In genomic region chr11:116498596-116498995, GRCm38 (mm10) we compare ENCODE assay signal across 9 mouse cellular contexts. TPM values are rescaled to one million over a fixed set of nuclear protein-coding genes. Genes with fewer than 3 reads are reported as not detected.
DNase-seq lines count a peak whose midpoint lies in the region; ATAC-seq lines count a peak whose summit lies in the region.
"Had no signal": no experiment of that assay in that cellular context is flagged by ENCODE, and none has a peak within 500 bp of the region (broad histone marks: within the 10 kb centered on the region; RNA-seq: fewer than 3 reads in every experiment).

No protein-coding gene starts in this region.

- peak overlapping the region; percentile 33 for H3K4me3 ChIP-seq in kidney, embryonic 15.5 days (replicated peaks)
- H3K4me3 ChIP-seq in forebrain, embryonic 11.5 days (ENCODE audit: low read depth, low read length), result no peak overlapping the region
- H3K4me3 ChIP-seq in limb, embryonic 12.5 days (replicated peaks), result peak overlapping the region; percentile 27
- peak overlapping the region; percentile 25 for H3K4me3 ChIP-seq in neural tube, embryonic 15.5 days (replicated peaks)

- DNase-seq in kidney, postnatal 36 days, result no peak
- DNase-seq in forebrain, embryonic 11.5 days (ENCODE audit: low spot score), result no peak
- DNase-seq in right cerebral cortex, adult 2 months (ENCODE audit: low spot score in 2 of 2), result no peak
- no peak for DNase-seq in B cell, adult 2 months
- no peak for DNase-seq in spleen, postnatal 10 days (ENCODE audit: low spot score in 2 of 2)
- DNase-seq: thymus, adult 2 months had no signal

- peaks cover 21% of the 10 kb centered on the region for H3K4me1 ChIP-seq in kidney, embryonic 15.5 days
- no peaks in the 10 kb centered on the region for H3K4me1 ChIP-seq in forebrain, embryonic 11.5 days (replicated peaks; ENCODE audit: control insufficient read depth, insufficient read depth, low read length)
- peaks cover 7% of the 10 kb centered on the region; the same call in 1 of the 2 replicates for H3K4me1 ChIP-seq in limb, embryonic 12.5 days (replicated peaks)
- H3K4me1 ChIP-seq in neural tube, embryonic 15.5 days, result peaks cover 19% of the 10 kb centered on the region

- WGBS in kidney, embryonic 15.5 days, result 34% methylated on average over 33 of the region's 34 CpGs
- WGBS in forebrain, embryonic 11.5 days, result 31% methylated on average over 34 of the region's 34 CpGs
- WGBS in limb, embryonic 12.5 days, result 31% methylated on average over 33 of the region's 34 CpGs
- WGBS in neural tube, embryonic 15.5 days, result 27% methylated on average over 34 of the region's 34 CpGs

- H3K9ac ChIP-seq in kidney, embryonic 15.5 days, result no peak overlapping the region; the same call in 1 of the 2 replicates
- H3K9ac ChIP-seq in forebrain, embryonic 11.5 days (ENCODE audit: low read length), result peak overlapping the region; percentile 39; the same call in 1 of the 2 replicates
- H3K9ac ChIP-seq in limb, embryonic 12.5 days (replicated peaks), result peak overlapping the region; percentile 44; the same call in 1 of the 2 replicates
- no peak overlapping the region for H3K9ac ChIP-seq in neural tube, embryonic 15.5 days (replicated peaks)

- H3K4me2 ChIP-seq in kidney, embryonic 15.5 days, result peak overlapping the region; percentile 65
- H3K4me2 ChIP-seq in forebrain, embryonic 11.5 days (ENCODE audit: low read depth, low read length, severe bottlenecking), result peak overlapping the region; percentile 24; the same call in 1 of the 2 replicates
- peak overlapping the region; percentile 48 for H3K4me2 ChIP-seq in limb, embryonic 12.5 days
- H3K4me2 ChIP-seq in neural tube, embryonic 15.5 days, result peak overlapping the region; percentile 54

- no peak overlapping the region for H3K27ac ChIP-seq in kidney, embryonic 15.5 days
- no peak overlapping the region for H3K27ac ChIP-seq in forebrain, embryonic 11.5 days (ENCODE audit: low read depth, low read length)
- H3K27ac ChIP-seq in limb, embryonic 12.5 days, result no peak overlapping the region
- H3K27ac ChIP-seq in neural tube, embryonic 15.5 days (replicated peaks), result no peak overlapping the region

- H3K9me3 ChIP-seq in kidney, embryonic 15.5 days (replicated peaks), result 0 out of 2 replicates have a peak, but pooled peaks cover 4% of the 10 kb centered on the region
- H3K9me3 ChIP-seq in forebrain, embryonic 11.5 days (ENCODE audit: control insufficient read depth, low read length), result no peaks in the 10 kb centered on the region
- no peaks in the 10 kb centered on the region for H3K9me3 ChIP-seq in limb, embryonic 12.5 days
- no peaks in the 10 kb centered on the region for H3K9me3 ChIP-seq in neural tube, embryonic 15.5 days (replicated peaks)

- no peak for ATAC-seq in kidney, embryonic 15.5 days (replicated peaks; ENCODE audit: low FRiP score)
- ATAC-seq in forebrain, embryonic 11.5 days (replicated peaks; ENCODE audit: low FRiP score), result no peak
- no peak for ATAC-seq in limb, embryonic 12.5 days (ENCODE audit: insufficient number of reproducible peaks, insufficient read depth, low FRiP score, low TSS enrichment, low read depth)
- ATAC-seq in neural tube, embryonic 15.5 days (ENCODE audit: low FRiP score), result no peak

- no peaks in the 10 kb centered on the region for H3K27me3 ChIP-seq in kidney, embryonic 15.5 days
- 0 out of 2 replicates have a peak, but pooled peaks cover 2% of the 10 kb centered on the region for H3K27me3 ChIP-seq in forebrain, embryonic 11.5 days (ENCODE audit: control insufficient read depth, insufficient read depth, low read length)
- peaks cover 4% of the 10 kb centered on the region; the same call in 1 of the 2 replicates for H3K27me3 ChIP-seq in limb, embryonic 12.5 days
- no peaks in the 10 kb centered on the region for H3K27me3 ChIP-seq in neural tube, embryonic 15.5 days (replicated peaks)

- H3K36me3 ChIP-seq in kidney, embryonic 15.5 days, result no peaks in the 10 kb centered on the region
- H3K36me3 ChIP-seq in forebrain, embryonic 11.5 days (ENCODE audit: control insufficient read depth, insufficient read depth, low read length), result no peaks in the 10 kb centered on the region
- no peaks in the 10 kb centered on the region for H3K36me3 ChIP-seq in limb, embryonic 12.5 days
- H3K36me3 ChIP-seq in neural tube, embryonic 15.5 days, result no peaks in the 10 kb centered on the region

RNA-seq across cellular contexts. Expression of gene Prpsap1, which starts 4.6 kb away (rescaled TPM):
- polyA plus RNA-seq in kidney, embryonic 15.5 days (2015; fragmentation: Nextera tagmentation; extraction: Ambion mirVana), result 196 and 208 TPM in 2 replicates
- polyA plus RNA-seq in forebrain, embryonic 11.5 days (2014; fragmentation: Nextera tagmentation; extraction: Ambion mirVana), result 188 and 195 TPM in 2 replicates
- polyA plus RNA-seq in limb, embryonic 12.5 days (2016; fragmentation: Nextera tagmentation; extraction: Ambion mirVana), result 186 and 199 TPM in 2 replicates
- polyA plus RNA-seq in neural tube, embryonic 15.5 days (2015; fragmentation: Nextera tagmentation; extraction: Ambion mirVana), result 173 and 184 TPM in 2 replicates

RNA-seq across cellular contexts. Expression of gene Sphk1, which starts 32.1 kb away (rescaled TPM):
- 4.1 and 6.3 TPM in 2 replicates for polyA plus RNA-seq in kidney, embryonic 15.5 days (2015; fragmentation: Nextera tagmentation; extraction: Ambion mirVana)
- polyA plus RNA-seq in forebrain, embryonic 11.5 days (2014; fragmentation: Nextera tagmentation; extraction: Ambion mirVana), result 3.8 and 3.9 TPM in 2 replicates
- 1.4 and 1.8 TPM in 2 replicates for polyA plus RNA-seq in limb, embryonic 12.5 days (2016; fragmentation: Nextera tagmentation; extraction: Ambion mirVana)
- 2.8 and 4.5 TPM in 2 replicates for polyA plus RNA-seq in neural tube, embryonic 15.5 days (2015; fragmentation: Nextera tagmentation; extraction: Ambion mirVana)

RNA-seq across cellular contexts. Expression of gene Qrich2, which starts 32.6 kb away (rescaled TPM):
- 0.14 and 0.30 TPM in 2 replicates for polyA plus RNA-seq in kidney, embryonic 15.5 days (2015; fragmentation: Nextera tagmentation; extraction: Ambion mirVana)
- not detected in 2 replicates for polyA plus RNA-seq in forebrain, embryonic 11.5 days (2014; fragmentation: Nextera tagmentation; extraction: Ambion mirVana)
- 0.35 TPM in 2 replicates for polyA plus RNA-seq in limb, embryonic 12.5 days (2016; fragmentation: Nextera tagmentation; extraction: Ambion mirVana)
- 0.15 TPM in 1 of 2 replicates, not detected in the other for polyA plus RNA-seq in neural tube, embryonic 15.5 days (2015; fragmentation: Nextera tagmentation; extraction: Ambion mirVana)

Comparison
In these comparisons a context has a peak if more than half of its experiments do, and no peak if none do; other contexts are left out.
1. H3K9ac ChIP-seq: peak in forebrain, embryonic 11.5 days (single experiment) and limb, embryonic 12.5 days (single experiment); none in kidney, embryonic 15.5 days (single experiment) and neural tube, embryonic 15.5 days (single experiment).
2. Peak in every context shown above with its lines, with median percentiles within 50 percentile points of each other: H3K4me2 ChIP-seq.